Mouse (Mus musculus): ENCODE results near the gene Strip2. TPM values are rescaled to one million over a fixed set of nuclear protein-coding genes. Genes with fewer than 3 reads are reported as not detected.

Strip2 gene
- total and polyA plus RNA-seq, 3 experiments = 0.42 to 1.4 (median 1.3) TPM

DNA sequence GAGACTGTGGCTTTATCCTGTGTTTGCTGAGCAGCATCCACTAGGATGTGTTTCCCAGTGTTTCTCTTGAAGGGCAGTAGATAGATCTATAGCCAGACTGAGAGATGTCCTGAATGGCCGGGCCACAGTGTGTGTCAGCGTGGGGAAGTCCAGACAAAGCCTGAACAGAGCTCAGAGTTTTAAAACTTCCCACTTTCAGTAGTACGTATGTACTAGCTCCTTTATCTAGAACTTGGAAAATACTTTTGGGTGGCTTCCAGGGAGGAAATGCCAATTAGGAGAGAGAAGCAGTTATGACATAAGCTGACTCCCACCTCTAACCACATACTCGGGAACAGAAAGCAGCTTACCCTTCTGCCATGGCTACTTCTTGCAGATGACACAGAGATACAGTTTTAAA lies 23.6 kb downstream of the Strip2 start:
- Histone ChIP-seq H3K27me3 (replicated peaks) (no peaks in the 10 kb centered on the region), H3K4me2 (ENCODE audit: insufficient read depth, low read depth, poor library complexity, severe bottlenecking) (no peak overlapping the region), H3K36me3 (replicated peaks in 1 of 2; ENCODE audit: control insufficient read depth in 1 of 2, insufficient read depth in 1 of 2, low read length in 1 of 2) (peaks cover 0 to 15% of the 10 kb centered on the region in 2 experiments), H3K9ac (ENCODE audit: insufficient read depth, low read depth) (no peak overlapping the region), H3K4me3 (replicated peaks in 1 of 3; ENCODE audit: low read depth in 2 of 3, low read length in 2 of 3, poor library complexity in 1 of 3) (no peak overlapping the region), H3K9me3 (replicated peaks; ENCODE audit: low read length) (no peaks in the 10 kb centered on the region), H3K79me2 (replicated peaks; ENCODE audit: control insufficient read depth, extremely low read depth, insufficient read depth, poor library complexity, severe bottlenecking) (no peaks in the 10 kb centered on the region), H3K4me1 (ENCODE audit: control insufficient read depth in 1 of 2, insufficient read depth in 2 of 2) (peaks cover 0 to 6% of the 10 kb centered on the region in 2 experiments; a peak in 1 of 4 replicates), H3K27ac (ENCODE audit: insufficient read depth, low read depth) (no peak overlapping the region)
- no peak for DNase-seq (ENCODE audit: extremely low read depth)
- no peak for TF ChIP-seq PAX5 (IDR thresholded peaks at IDR 0.05; ENCODE audit: low read length)
- no peak for TF ChIP-seq ZKSCAN1 (IDR thresholded peaks at IDR 0.05; ENCODE audit: borderline replicate concordance, low read depth, low read length)
- no peak for TF ChIP-seq SMC3 (IDR thresholded peaks at IDR 0.05; ENCODE audit: low read depth, low read length)
- no peak for TF ChIP-seq ETS1 (conservative IDR thresholded peaks at IDR 0.05; ENCODE audit: low read depth, low read length)
- in situ Hi-C loops (cut with MboI; ENCODE audit: low pct_ligation_motif_present, low pct_unique_long_range_greater_than_20kb, low sequenced_read_pairs) (no loop called here), dilution Hi-C loops (cut with MboI; ENCODE audit: extremely low pct_ligation_motif_present, extremely low pct_unique_long_range_greater_than_20kb, low sequenced_read_pairs) (no loop called here)

DNA sequence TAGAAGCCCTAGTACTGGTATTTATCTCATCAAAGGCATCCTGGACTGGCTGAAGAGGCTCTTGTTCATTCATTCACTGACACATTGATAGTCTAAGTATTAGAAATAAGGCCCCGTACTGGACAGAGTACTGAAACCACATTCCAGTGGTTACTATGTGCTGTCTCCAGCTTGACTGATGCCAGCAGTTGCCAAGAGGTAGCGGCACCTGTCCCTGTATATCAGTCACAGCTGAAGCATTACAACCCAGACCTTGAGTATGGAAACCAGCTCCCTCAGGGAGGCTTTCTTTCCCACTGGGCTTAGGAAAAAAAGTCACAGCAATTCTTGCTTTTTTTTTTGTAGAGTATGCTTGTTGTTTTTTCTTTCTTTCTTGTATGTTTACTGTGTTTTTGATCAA lies 24.2 kb downstream of the Strip2 start:
- TF ChIP-seq MAZ (IDR thresholded peaks at IDR 0.05; ENCODE audit: low read depth, low read length) (no peak), NRF1 (IDR thresholded peaks at IDR 0.05; ENCODE audit: low read depth, low read length) (no peak), CHD1 (IDR thresholded peaks at IDR 0.05; ENCODE audit: low read depth, low read length) (no peak), PAX5 (IDR thresholded peaks at IDR 0.05; ENCODE audit: low read length) (no peak), KAT2A (IDR thresholded peaks at IDR 0.05; ENCODE audit: insufficient replicate concordance, low read length) (no peak), JUN (IDR thresholded peaks at IDR 0.05; ENCODE audit: insufficient read depth, low read depth, low read length) (no peak), ELF1 (IDR thresholded peaks at IDR 0.05; ENCODE audit: low read depth, low read length) (no peak), RAD21 (IDR thresholded peaks at IDR 0.05; ENCODE audit: low read depth, low read length) (no peak), IRF4 (IDR thresholded peaks at IDR 0.05; ENCODE audit: low read depth, low read length) (no peak), JUND (conservative IDR thresholded peaks at IDR 0.05; ENCODE audit: low read depth, low read length) (no peak), BHLHE40 (IDR thresholded peaks at IDR 0.05; ENCODE audit: low read depth, low read length) (no peak), MYC (IDR thresholded peaks at IDR 0.05; ENCODE audit: low read depth, low read length) (no peak), POLR2A (IDR thresholded peaks at IDR 0.05; ENCODE audit: low read depth, low read length) (no peak), ZKSCAN1 (IDR thresholded peaks at IDR 0.05; ENCODE audit: borderline replicate concordance, low read depth, low read length) (no peak), MEF2A (IDR thresholded peaks at IDR 0.05; ENCODE audit: borderline replicate concordance, low read depth, low read length) (no peak), RCOR1 (conservative IDR thresholded peaks at IDR 0.05; ENCODE audit: low read depth, low read length) (no peak), GABPA (IDR thresholded peaks at IDR 0.05; ENCODE audit: insufficient replicate concordance, low read depth, low read length) (no peak), CTCF (conservative IDR thresholded peaks at IDR 0.05 in 1 of 2, IDR thresholded peaks at IDR 0.05 in 1 of 2; ENCODE audit: low read depth in 2 of 2, low read length in 2 of 2) (no peak)
- H3K27me3 ChIP-seq (replicated peaks) = no peaks in the 10 kb centered on the region
- no peak overlapping the region for H3K4me3 ChIP-seq (replicated peaks in 1 of 3; ENCODE audit: low read depth in 2 of 3, low read length in 2 of 3, poor library complexity in 1 of 3)
- H3K9ac ChIP-seq (ENCODE audit: insufficient read depth, low read depth) = no peak overlapping the region
- in situ Hi-C loops (cut with MboI; ENCODE audit: low pct_ligation_motif_present, low pct_unique_long_range_greater_than_20kb, low sequenced_read_pairs) (no loop called here), dilution Hi-C loops (cut with MboI; ENCODE audit: extremely low pct_ligation_motif_present, extremely low pct_unique_long_range_greater_than_20kb, low sequenced_read_pairs) (no loop called here)
- no peaks in the 10 kb centered on the region for H3K79me2 ChIP-seq (replicated peaks; ENCODE audit: control insufficient read depth, extremely low read depth, insufficient read depth, poor library complexity, severe bottlenecking)
- peaks cover 0 to 15% of the 10 kb centered on the region in 2 experiments for H3K36me3 ChIP-seq (replicated peaks in 1 of 2; ENCODE audit: control insufficient read depth in 1 of 2, insufficient read depth in 1 of 2, low read length in 1 of 2)
- H3K4me2 ChIP-seq (ENCODE audit: insufficient read depth, low read depth, poor library complexity, severe bottlenecking) = no peak overlapping the region
- no peaks in the 10 kb centered on the region for H3K9me3 ChIP-seq (replicated peaks; ENCODE audit: low read length)
- no peak overlapping the region for H3K27ac ChIP-seq (ENCODE audit: insufficient read depth, low read depth)
- H3K4me1 ChIP-seq (ENCODE audit: control insufficient read depth in 1 of 2, insufficient read depth in 2 of 2) = peaks cover 0 to 6% of the 10 kb centered on the region in 2 experiments; a peak in 1 of 4 replicates
- no peak for DNase-seq (ENCODE audit: extremely low read depth)
